Mouse (Mus musculus) CD8-positive naive resting alpha-beta T cell, adult 57 days (primary cell): Measurements from ENCODE around the gene Galp. TPM values are rescaled to one million over a fixed set of nuclear protein-coding genes. Genes with fewer than 3 reads are reported as not detected.

ENCODE experiments used
- total RNA-seq: library from RNA; stranded (reverse); gene quantifications from one replicate; pipeline ENCODE4 v1.2.4, GENCODE M21; 2023

Gene Galp
- not detected for total RNA-seq

GRCm38 (mm10) chr7:6196790-6197189 is at the start of gene Galp:
Gene Galp (plus strand): TSS chr7:6197090.

GRCm38 (mm10) chr7:6155901-6156411 is 40.9 kb upstream of the Galp start, which contains the start of gene Zfp787:
Gene Zfp787 (minus strand): TSS chr7:6155997.

GRCm38 (mm10) chr7:6172006-6172649 is 24.8 kb upstream of the Galp start, which contains the start of gene Zfp444:
Gene Zfp444 (plus strand): TSS chr7:6172226.

GRCm38 (mm10) chr7:6221978-6222377 is 25.1 kb downstream of the Galp start, which contains the start of gene Zscan5b:
Gene Zscan5b (plus strand): TSS chr7:6222278.

GRCm38 (mm10) chr7:6252410-6252809 is 55.5 kb downstream of the Galp start, which contains the start of gene Epp13:
Gene Epp13 (plus strand): TSS chr7:6252710.

Other genes with a start within 250 kb of the Galp start
- not detected for gene Vmn1r65, start 186.1 kb upstream of the Galp start, total RNA-seq
- gene Nlrp4c, start 151.9 kb upstream of the Galp start, total RNA-seq, result not detected
- 34.6 TPM for gene Zfp787, start 41.1 kb upstream of the Galp start, total RNA-seq
- 34.4 TPM for gene Zfp444, start 24.9 kb upstream of the Galp start, total RNA-seq
- not detected for gene Zscan5b, start 25.2 kb downstream of the Galp start, total RNA-seq
- not detected for gene Epp13, start 55.6 kb downstream of the Galp start, total RNA-seq
- 4.8 TPM for gene Zfp667, start 89.5 kb downstream of the Galp start, total RNA-seq
- 0.70 TPM for gene Zfp583, start 134.2 kb downstream of the Galp start, total RNA-seq
- 0.55 TPM for gene Gm3854, start 146.7 kb downstream of the Galp start, total RNA-seq
- 2.1 TPM for gene Zfp78, start 166.2 kb downstream of the Galp start, total RNA-seq
- gene Zfp28, start 186.2 kb downstream of the Galp start, total RNA-seq, result 5.7 TPM
- gene Smim17, start 201.6 kb downstream of the Galp start, total RNA-seq, result not detected
- not detected for gene Gm20715, start 213.2 kb downstream of the Galp start, total RNA-seq
- gene Olfr1344, start 241.6 kb downstream of the Galp start, total RNA-seq, result not detected